Mouse (Mus musculus) lung, embryonic 15.5 days (tissue): ENCODE measurements around the gene Sult3a1. TPM values are rescaled to one million over a fixed set of nuclear protein-coding genes. Genes with fewer than 3 reads are reported as not detected.

ENCODE experiments used
- polyA plus RNA-seq: library from polyadenylated mRNA; unstranded; fragments of >200 nt; fragmentation: Nextera tagmentation; extraction: Ambion mirVana; gene quantifications from 2 replicates; pipeline ENCODE4 v1.2.1, GENCODE M21; 2015

The Sult3a1 gene
- polyA plus RNA-seq, 1 experiment from 2014 or later, result not detected

Other genes with a start within 250 kb of the Sult3a1 start
- 0.05 TPM in 1 of 2 replicates, not detected in the other for gene Clvs2, start 233.0 kb upstream of the Sult3a1 start, polyA plus RNA-seq
- gene Sult3a2, start 71.0 kb upstream of the Sult3a1 start, polyA plus RNA-seq, result not detected in 2 replicates
- gene Rsph4a, start 47.4 kb downstream of the Sult3a1 start, polyA plus RNA-seq, result 0.67 and 0.81 TPM in 2 replicates
- 16.2 and 19.5 TPM in 2 replicates for gene Zup1, start 93.5 kb downstream of the Sult3a1 start, polyA plus RNA-seq
- 98.0 and 114 TPM in 2 replicates for gene Rwdd1, start 161.9 kb downstream of the Sult3a1 start, polyA plus RNA-seq
- not detected in 2 replicates for gene Trappc3l, start 179.9 kb downstream of the Sult3a1 start, polyA plus RNA-seq
- not detected in 2 replicates for gene Calhm4, start 186.6 kb downstream of the Sult3a1 start, polyA plus RNA-seq
- 0.65 and 0.96 TPM in 2 replicates for gene Calhm5, start 238.8 kb downstream of the Sult3a1 start, polyA plus RNA-seq